Mouse (Mus musculus) neural tube, embryonic 12.5 days (tissue): ENCODE results near the gene Calcb. TPM values are rescaled to one million over a fixed set of nuclear protein-coding genes. Genes with fewer than 3 reads are reported as not detected.
A peak's percentile ranks its signal among the peaks of the same experiment; 100 is the strongest.
"Not testable (repeated sequence)": the region's sequence is repeated elsewhere in the genome, so short reads cannot be mapped to it uniquely, and the experiment has no call there.

Experiments
- ATAC-seq: fragments of 200-750 bp; cut with Nextera tagmentation; 2 replicates; pipeline ENCODE4 v1.8.0; 2017; ENCODE audit warnings: low read depth, mild to moderate bottlenecking, moderate TSS enrichment, moderate library complexity; ENCODE audit not compliant: low FRiP score
- H3K27ac ChIP-seq: fragments of 300-500 bp; sonication (generic); 2 replicates; pipeline ENCODE4 v1.5.1; 2016
- H3K27me3 ChIP-seq: fragments of 300-500 bp; sonication (generic); replicated peaks from 2 replicates; pipeline ENCODE4 v1.6.1; 2016; ENCODE audit warnings: mild to moderate bottlenecking
- H3K36me3 ChIP-seq: fragments of 300-500 bp; sonication (generic); 2 replicates; pipeline ENCODE4 v1.6.1; 2016; ENCODE audit warnings: mild to moderate bottlenecking
- H3K4me1 ChIP-seq: fragments of 300-500 bp; sonication (generic); 2 replicates; pipeline ENCODE4 v1.6.1; 2016
- H3K4me2 ChIP-seq: fragments of 300-500 bp; sonication (generic); replicated peaks from 2 replicates; pipeline ENCODE4 v1.6.1; 2016; ENCODE audit warnings: mild to moderate bottlenecking
- H3K4me3 ChIP-seq: fragments of 300-500 bp; sonication (generic); 2 replicates; pipeline ENCODE4 v1.5.1; 2016
- H3K9ac ChIP-seq: fragments of 300-500 bp; sonication (generic); 2 replicates; pipeline ENCODE4 v1.6.1; 2016; ENCODE audit warnings: mild to moderate bottlenecking
- H3K9me3 ChIP-seq: fragments of 300-500 bp; sonication (generic); 2 replicates; pipeline ENCODE4 v1.6.1; 2016; ENCODE audit warnings: mild to moderate bottlenecking
- WGBS: fragments of 180-500 bp; shearing (Covaris S2); methylation state at CpG from one replicate; pipeline ENCODE4 v1.1.7; 2016; 5-methylcytosine and 5-hydroxymethylcytosine counted together
- polyA plus RNA-seq: library from polyadenylated mRNA; unstranded; fragments of >200 nt; fragmentation: Nextera tagmentation; extraction: Ambion mirVana; gene quantifications from 2 replicates; pipeline ENCODE4 v1.2.1, GENCODE M21; 2016

Calcb gene
- 1.8 and 1.9 TPM in 2 replicates for polyA plus RNA-seq

- Histone ChIP-seq H3K9me3 (no peaks in the 10 kb centered on the region), H3K27ac (no peak within 1 kb of the TSS), H3K9ac (no peak within 1 kb of the TSS), H3K4me1 (no peaks in the 10 kb centered on the region; the same call in 1 of the 2 replicates), H3K27me3 (peaks cover 41% of the 10 kb centered on the region), H3K4me2 (peak within 1 kb of the TSS; percentile 44), H3K36me3 (no peaks in the 10 kb centered on the region), H3K4me3 (no peak within 1 kb of the TSS)
- WGBS, result 4% methylated on average over 11 of the region's 11 CpGs
- no peak for ATAC-seq
Observed at GRCm38 (mm10) chr7:114718300-114718699, at the start of gene Calcb. Calcb (plus strand) TSS chr7:114718643.

- no peak overlapping the region for H3K27ac ChIP-seq
- H3K27me3 ChIP-seq, result no peaks in the 10 kb centered on the region
- H3K4me2 ChIP-seq, result no peak overlapping the region
- no peak for ATAC-seq
- no peaks in the 10 kb centered on the region for H3K9me3 ChIP-seq
- H3K36me3 ChIP-seq, result no peaks in the 10 kb centered on the region
- no peak overlapping the region for H3K4me3 ChIP-seq
- H3K4me1 ChIP-seq, result no peaks in the 10 kb centered on the region
- 84% methylated on average over 1 of the region's 1 CpGs for WGBS
- no peak overlapping the region for H3K9ac ChIP-seq
Observed at GRCm38 (mm10) chr7:114671405-114671804, 47.0 kb upstream of the Calcb start.

- 36% methylated on average over 2 of the region's 2 CpGs for WGBS
- Histone ChIP-seq H3K4me1 (no peaks in the 10 kb centered on the region), H3K27ac (no peak overlapping the region), H3K4me2 (no peak overlapping the region), H3K4me3 (no peak overlapping the region), H3K36me3 (no peaks in the 10 kb centered on the region), H3K9me3 (no peaks in the 10 kb centered on the region), H3K27me3 (no peaks in the 10 kb centered on the region), H3K9ac (no peak overlapping the region)
- no peak for ATAC-seq
Observed at GRCm38 (mm10) chr7:114672697-114673096, 45.7 kb upstream of the Calcb start.

- no peak for ATAC-seq
- Histone ChIP-seq H3K36me3 (no peaks in the 10 kb centered on the region), H3K27ac (no peak overlapping the region), H3K9ac (no peak overlapping the region), H3K4me3 (no peak overlapping the region), H3K4me1 (no peaks in the 10 kb centered on the region), H3K4me2 (no peak overlapping the region), H3K27me3 (no peaks in the 10 kb centered on the region), H3K9me3 (no peaks in the 10 kb centered on the region)
Observed at GRCm38 (mm10) chr7:114692339-114692738, 26.1 kb upstream of the Calcb start.

- 34% methylated on average over 2 of the region's 2 CpGs for WGBS
- no peaks in the 10 kb centered on the region for H3K4me1 ChIP-seq
- no peak overlapping the region for H3K9ac ChIP-seq
- ATAC-seq, result no peak
- no peak overlapping the region for H3K27ac ChIP-seq
- H3K4me2 ChIP-seq, result no peak overlapping the region
- H3K36me3 ChIP-seq, result no peaks in the 10 kb centered on the region
- H3K27me3 ChIP-seq, result no peaks in the 10 kb centered on the region
- no peaks in the 10 kb centered on the region for H3K9me3 ChIP-seq
- H3K4me3 ChIP-seq, result no peak overlapping the region
Observed at GRCm38 (mm10) chr7:114700871-114701270, 17.6 kb upstream of the Calcb start.

GRCm38 (mm10) chr7:114706716-114707115 is 11.7 kb upstream of the Calcb start:
- no peaks in the 10 kb centered on the region for H3K27me3 ChIP-seq
- no peaks in the 10 kb centered on the region for H3K9me3 ChIP-seq
- H3K4me1 ChIP-seq, result no peaks in the 10 kb centered on the region
- H3K36me3 ChIP-seq, result no peaks in the 10 kb centered on the region
- H3K9ac ChIP-seq, result no peak overlapping the region
- H3K4me2 ChIP-seq, result no peak overlapping the region
- no peak overlapping the region for H3K27ac ChIP-seq
- WGBS, result 85% methylated on average over 4 of the region's 4 CpGs
- no peak overlapping the region for H3K4me3 ChIP-seq
- ATAC-seq, result no peak

- Histone ChIP-seq H3K27ac (no peak overlapping the region), H3K36me3 (no peaks in the 10 kb centered on the region), H3K9ac (no peak overlapping the region), H3K27me3 (no peaks in the 10 kb centered on the region), H3K4me2 (no peak overlapping the region), H3K4me1 (no peaks in the 10 kb centered on the region), H3K4me3 (no peak overlapping the region), H3K9me3 (no peaks in the 10 kb centered on the region)
- no peak for ATAC-seq
- WGBS, result 79% methylated on average over 1 of the region's 1 CpGs
Observed at GRCm38 (mm10) chr7:114707398-114707797, 11.0 kb upstream of the Calcb start.

- Histone ChIP-seq H3K27me3 (no peaks in the 10 kb centered on the region), H3K36me3 (no peaks in the 10 kb centered on the region), H3K4me1 (no peaks in the 10 kb centered on the region), H3K9me3 (no peaks in the 10 kb centered on the region), H3K4me3 (no peak overlapping the region), H3K9ac (no peak overlapping the region), H3K27ac (no peak overlapping the region), H3K4me2 (no peak overlapping the region)
- ATAC-seq, result no peak
- 90% methylated on average over 2 of the region's 2 CpGs for WGBS
Observed at GRCm38 (mm10) chr7:114710419-114710818, 8.0 kb upstream of the Calcb start.

GRCm38 (mm10) chr7:114712523-114712922 is 5.9 kb upstream of the Calcb start:
- WGBS, result 76% methylated on average over 1 of the region's 1 CpGs

GRCm38 (mm10) chr7:114719381-114720131 is 1.1 kb downstream of the Calcb start:
- WGBS, result 4% methylated on average over 17 of the region's 17 CpGs
- Histone ChIP-seq H3K27ac (no peak overlapping the region), H3K36me3 (no peaks in the 10 kb centered on the region), H3K27me3 (peaks cover 41% of the 10 kb centered on the region), H3K4me3 (no peak overlapping the region), H3K9me3 (no peaks in the 10 kb centered on the region), H3K4me2 (peak overlapping the region; percentile 44), H3K4me1 (no peaks in the 10 kb centered on the region; the same call in 1 of the 2 replicates), H3K9ac (no peak overlapping the region)
- no peak for ATAC-seq

More at GRCm38 (mm10) chr7:114712523-114712922, 5.9 kb upstream of the Calcb start:
- H3K36me3 ChIP-seq, result no peaks in the 10 kb centered on the region
- peaks cover 7% of the 10 kb centered on the region for H3K27me3 ChIP-seq
- no peak overlapping the region for H3K9ac ChIP-seq
- H3K9me3 ChIP-seq, result no peaks in the 10 kb centered on the region
- no peak for ATAC-seq
- no peak overlapping the region for H3K4me3 ChIP-seq
- H3K4me1 ChIP-seq, result no peaks in the 10 kb centered on the region
- no peak overlapping the region for H3K4me2 ChIP-seq
- H3K27ac ChIP-seq, result no peak overlapping the region

- H3K4me3 ChIP-seq, ATAC-seq, H3K4me1 ChIP-seq, H3K9me3 ChIP-seq, H3K27me3 ChIP-seq, H3K9ac ChIP-seq, H3K4me2 ChIP-seq, H3K27ac ChIP-seq, H3K36me3 ChIP-seq: not testable (repeated sequence)
- 66% methylated on average over 4 of the region's 4 CpGs for WGBS
Observed at GRCm38 (mm10) chr7:114729696-114730095, 11.3 kb downstream of the Calcb start.

- no peak overlapping the region for H3K4me3 ChIP-seq
- no peak for ATAC-seq
- H3K4me1 ChIP-seq, result no peaks in the 10 kb centered on the region
- no peaks in the 10 kb centered on the region for H3K9me3 ChIP-seq
- 81% methylated on average over 6 of the region's 6 CpGs for WGBS
- no peak overlapping the region for H3K9ac ChIP-seq
- no peaks in the 10 kb centered on the region for H3K27me3 ChIP-seq
- no peaks in the 10 kb centered on the region for H3K36me3 ChIP-seq
- no peak overlapping the region for H3K4me2 ChIP-seq
- no peak overlapping the region for H3K27ac ChIP-seq
Observed at GRCm38 (mm10) chr7:114731175-114731574, 12.7 kb downstream of the Calcb start.

- H3K27ac ChIP-seq, H3K9me3 ChIP-seq, H3K9ac ChIP-seq, H3K4me1 ChIP-seq, ATAC-seq, H3K4me3 ChIP-seq, H3K4me2 ChIP-seq, H3K36me3 ChIP-seq, H3K27me3 ChIP-seq: not testable (repeated sequence)
- WGBS, result 45% methylated on average over 4 of the region's 4 CpGs
Observed at GRCm38 (mm10) chr7:114731700-114732099, 13.3 kb downstream of the Calcb start.
